Mouse (Mus musculus): ENCODE results near the gene Mipep. TPM values are rescaled to one million over a fixed set of nuclear protein-coding genes. Genes with fewer than 3 reads are reported as not detected.
A peak's percentile ranks its signal among the peaks of the same experiment; 100 is the strongest.

Mipep gene
- 10 to 100 TPM; 52.9 to 57.9 TPM for total RNA-seq (2021)
- long read RNA-seq, experiment 1, transcript Mipep-201 (19 exons, 3,015 nt): major isoform, 94 of 110 reads
- long read RNA-seq, experiment 1, partial matches to known transcripts: 11 of 110 reads
- long read RNA-seq, experiment 1, other reads (novel, unspliced or antisense): 5 of 110 reads
- long read RNA-seq, experiment 2, transcript Mipep-201 (19 exons, 3,015 nt): major isoform, 73 of 78 reads
- long read RNA-seq, experiment 2, partial matches to known transcripts: 3 of 78 reads
- long read RNA-seq, experiment 2, other reads (novel, unspliced or antisense): 2 of 78 reads

GRCm38 (mm10) chr14:60784427-60785315 lies at the start of gene Mipep:
TSS of gene Mipep (plus strand) at chr14:60784573.
- peak; percentile 88 for DNase-seq

GRCm38 (mm10) chr14:60735206-60735605 lies 49.2 kb upstream of the Mipep start:
- DNase-seq: no peak

- no peak for DNase-seq
Observed at GRCm38 (mm10) chr14:60735848-60736547, 48.4 kb upstream of the Mipep start.

GRCm38 (mm10) chr14:60736591-60737192 lies 47.7 kb upstream of the Mipep start:
- DNase-seq: peak; percentile 66

- no peak for DNase-seq
Observed at GRCm38 (mm10) chr14:60737202-60737611, 47.2 kb upstream of the Mipep start.

GRCm38 (mm10) chr14:60738434-60738938 lies 45.9 kb upstream of the Mipep start:
- no peak for DNase-seq

GRCm38 (mm10) chr14:60739155-60739554 lies 45.2 kb upstream of the Mipep start:
- DNase-seq: no peak

GRCm38 (mm10) chr14:60739616-60740015 lies 44.8 kb upstream of the Mipep start:
- no peak for DNase-seq

- no peak for DNase-seq
Observed at GRCm38 (mm10) chr14:60740507-60740906, 43.9 kb upstream of the Mipep start.

- no peak for DNase-seq
Observed at GRCm38 (mm10) chr14:60741033-60741432, 43.3 kb upstream of the Mipep start.

GRCm38 (mm10) chr14:60741490-60741981 lies 42.8 kb upstream of the Mipep start:
- DNase-seq: peak; percentile 82

GRCm38 (mm10) chr14:60743681-60744080 lies 40.7 kb upstream of the Mipep start:
- no peak for DNase-seq

- no peak for DNase-seq
Observed at GRCm38 (mm10) chr14:60745201-60745600, 39.2 kb upstream of the Mipep start.

- DNase-seq: no peak
Observed at GRCm38 (mm10) chr14:60746141-60746540, 38.2 kb upstream of the Mipep start.

- no peak for DNase-seq
Observed at GRCm38 (mm10) chr14:60747154-60747870, 37.1 kb upstream of the Mipep start.

GRCm38 (mm10) chr14:60749880-60750279 lies 34.5 kb upstream of the Mipep start:
- no peak for DNase-seq

- DNase-seq: no peak
Observed at GRCm38 (mm10) chr14:60751581-60751980, 32.8 kb upstream of the Mipep start.

- peak; percentile 75 for DNase-seq
Observed at GRCm38 (mm10) chr14:60752892-60753800, 31.2 kb upstream of the Mipep start.

- DNase-seq: no peak
Observed at GRCm38 (mm10) chr14:60753801-60754126, 30.6 kb upstream of the Mipep start.

- DNase-seq: no peak
Observed at GRCm38 (mm10) chr14:60754656-60755055, 29.7 kb upstream of the Mipep start.

All from adrenal gland, postnatal 10 days (tissue).